Mouse (Mus musculus): ENCODE results near the gene Man1c1.

GRCm38 (mm10) chr4:134750263-134750662 is 46.2 kb upstream of the Man1c1 start:
- TF ChIP-seq CTCF (conservative IDR thresholded peaks at IDR 0.05; ENCODE audit: insufficient read depth, insufficient read length, low read depth, low read length) (no peak), POLR2A (IDR thresholded peaks at IDR 0.05; ENCODE audit: low read depth, low read length) (no peak)

Measured in kidney, adult 2 months (tissue).